9 mouse cellular contexts compared by ENCODE assay signal in genomic region chr11:87443373-87443883, GRCm38 (mm10). TPM values are rescaled to one million over a fixed set of nuclear protein-coding genes. Genes with fewer than 3 reads are reported as not detected.
DNase-seq lines count a peak whose midpoint lies in the region; ATAC-seq lines count a peak whose summit lies in the region.
"Had no signal": no experiment of that assay in that cellular context is flagged by ENCODE, and none has a peak within 500 bp of the region (broad histone marks: within the 10 kb centered on the region; RNA-seq: fewer than 3 reads in every experiment).

No protein-coding gene starts in this region.

- H3K9ac ChIP-seq in embryonic facial prominence, embryonic 11.5 days (replicated peaks; ENCODE audit: low read length), result no peak overlapping the region
- H3K9ac ChIP-seq in heart, embryonic 13.5 days, result no peak overlapping the region
- no peak overlapping the region for H3K9ac ChIP-seq in neural tube, embryonic 14.5 days (replicated peaks; ENCODE audit: low read depth, low read length)

- no peak overlapping the region for H3K4me3 ChIP-seq in embryonic facial prominence, embryonic 11.5 days (ENCODE audit: low read depth, low read length)
- no peak overlapping the region for H3K4me3 ChIP-seq in heart, embryonic 13.5 days
- H3K4me3 ChIP-seq in neural tube, embryonic 14.5 days (ENCODE audit: low read depth, low read length), result no peak overlapping the region

- DNase-seq in A20 (ENCODE audit: low read depth, low spot score) (peak; percentile 93), NIH3T3 (ENCODE audit: low read depth) (peak; percentile 86)
- DNase-seq in embryonic facial prominence, embryonic 11.5 days (ENCODE audit: low spot score), result peak; percentile 90
- DNase-seq in kidney, postnatal 14 days, result peak; percentile 69
- peak; percentile 73 to 79 for DNase-seq in lung, adult 18-20 months
- DNase-seq in thymus, postnatal 14 days, result peak; percentile 77

- H3K4me1 ChIP-seq in embryonic facial prominence, embryonic 11.5 days (ENCODE audit: control insufficient read depth, insufficient read depth, low read length), result no peaks in the 10 kb centered on the region
- peaks cover 17% of the 10 kb centered on the region for H3K4me1 ChIP-seq in heart, embryonic 13.5 days
- 0 out of 2 replicates have a peak, but pooled peaks cover 3% of the 10 kb centered on the region for H3K4me1 ChIP-seq in neural tube, embryonic 14.5 days (ENCODE audit: control insufficient read depth, insufficient read depth, low read length)

- WGBS in embryonic facial prominence, embryonic 11.5 days, result 0% methylated on average over 4 of the region's 5 CpGs
- 0% methylated on average over 5 of the region's 5 CpGs for WGBS in heart, embryonic 13.5 days
- 0% methylated on average over 5 of the region's 5 CpGs for WGBS in neural tube, embryonic 14.5 days

- no peaks in the 10 kb centered on the region for H3K27me3 ChIP-seq in embryonic facial prominence, embryonic 11.5 days (ENCODE audit: control insufficient read depth, insufficient read depth, low read length)
- peaks cover 7% of the 10 kb centered on the region for H3K27me3 ChIP-seq in heart, embryonic 13.5 days (replicated peaks)
- H3K27me3 ChIP-seq in neural tube, embryonic 14.5 days (ENCODE audit: control insufficient read depth, insufficient read depth, low read length), result no peaks in the 10 kb centered on the region

- ATAC-seq in embryonic facial prominence, embryonic 11.5 days (replicated peaks; ENCODE audit: insufficient number of reproducible peaks, low FRiP score, low TSS enrichment, low read depth), result peak; percentile 87; the same call in 1 of the 2 replicates
- peak; percentile 37; the same call in 1 of the 2 replicates for ATAC-seq in heart, embryonic 13.5 days (ENCODE audit: extremely low read depth, insufficient number of reproducible peaks, low FRiP score, low TSS enrichment)
- ATAC-seq in neural tube, embryonic 14.5 days (ENCODE audit: low read depth), result peak; percentile 0; the same call in 1 of the 2 replicates

- no peaks in the 10 kb centered on the region for H3K36me3 ChIP-seq in embryonic facial prominence, embryonic 11.5 days (replicated peaks; ENCODE audit: control insufficient read depth, insufficient read depth, low read depth, low read length)
- no peaks in the 10 kb centered on the region for H3K36me3 ChIP-seq in heart, embryonic 13.5 days
- H3K36me3 ChIP-seq in neural tube, embryonic 14.5 days (ENCODE audit: control insufficient read depth, insufficient read depth, low read length), result no peaks in the 10 kb centered on the region

- H3K9me3 ChIP-seq in embryonic facial prominence, embryonic 11.5 days (replicated peaks; ENCODE audit: control insufficient read depth, low read length), result no peaks in the 10 kb centered on the region
- no peaks in the 10 kb centered on the region for H3K9me3 ChIP-seq in heart, embryonic 13.5 days
- H3K9me3 ChIP-seq in neural tube, embryonic 14.5 days (ENCODE audit: control insufficient read depth, low read length), result no peaks in the 10 kb centered on the region

- no peak overlapping the region for H3K4me2 ChIP-seq in embryonic facial prominence, embryonic 11.5 days (ENCODE audit: low read depth, low read length)
- peak overlapping the region; percentile 45 for H3K4me2 ChIP-seq in heart, embryonic 13.5 days
- H3K4me2 ChIP-seq in neural tube, embryonic 14.5 days (ENCODE audit: low read depth, low read length), result no peak overlapping the region

- no peak overlapping the region for H3K27ac ChIP-seq in embryonic facial prominence, embryonic 11.5 days (replicated peaks; ENCODE audit: low read depth, low read length)
- peak overlapping the region; percentile 85 for H3K27ac ChIP-seq in heart, embryonic 13.5 days (replicated peaks)
- peak overlapping the region; percentile 16; the same call in 1 of the 2 replicates for H3K27ac ChIP-seq in neural tube, embryonic 14.5 days (ENCODE audit: low read depth, low read length)
- H3K27ac ChIP-seq: macrophage had no signal

RNA-seq across cellular contexts. Expression of gene Tex14, which starts 38.6 kb away (rescaled TPM):
- 0.42 and 0.80 TPM in 2 replicates for polyA plus RNA-seq in embryonic facial prominence, embryonic 11.5 days (2014; fragmentation: Nextera tagmentation; extraction: Ambion mirVana)
- polyA plus RNA-seq in heart, embryonic 13.5 days (2015; fragmentation: Nextera tagmentation; extraction: Ambion mirVana), result 0.28 and 0.47 TPM in 2 replicates
- 0.51 and 0.64 TPM in 2 replicates for polyA plus RNA-seq in neural tube, embryonic 14.5 days (2014; fragmentation: Nextera tagmentation; extraction: Ambion mirVana)

RNA-seq across cellular contexts. Expression of gene Rad51c, which starts 38.7 kb away (rescaled TPM):
- 12.1 and 13.5 TPM in 2 replicates for polyA plus RNA-seq in embryonic facial prominence, embryonic 11.5 days (2014; fragmentation: Nextera tagmentation; extraction: Ambion mirVana)
- polyA plus RNA-seq in heart, embryonic 13.5 days (2015; fragmentation: Nextera tagmentation; extraction: Ambion mirVana), result 9.7 and 9.9 TPM in 2 replicates
- 4.9 and 6.0 TPM in 2 replicates for polyA plus RNA-seq in neural tube, embryonic 14.5 days (2014; fragmentation: Nextera tagmentation; extraction: Ambion mirVana)

Comparison
In these comparisons a context has a peak if more than half of its experiments do, and no peak if none do; other contexts are left out.
1. ATAC-seq: peak in every context shown above with its lines; median percentile 87 in embryonic facial prominence, embryonic 11.5 days; 37 in heart, embryonic 13.5 days; 0 in neural tube, embryonic 14.5 days.